Mouse (Mus musculus) C2C12 (cell line): ENCODE results near the gene Traip.

Experiments used
- CEBPB ChIP-seq: IDR thresholded peaks from one replicate; pipeline ENCODE4 v1.6.1; 2011; ENCODE audit warnings: low read depth, mild to moderate bottlenecking, control low read depth, moderate library complexity
- CTCF ChIP-seq: IDR thresholded peaks from one replicate; pipeline ENCODE4 v1.5.1; 2011; ENCODE audit not compliant: control insufficient read depth, insufficient read depth, insufficient read length
- MAX ChIP-seq: IDR thresholded peaks from one replicate; pipeline ENCODE4 v1.6.1; 2011; ENCODE audit warnings: mild to moderate bottlenecking, control low read depth
- MYOG ChIP-seq: IDR thresholded peaks from one replicate; pipeline ENCODE4 v1.6.1; 2011; ENCODE audit not compliant: control insufficient read depth, insufficient read length; ENCODE audit errors: extremely low read depth
- USF1 ChIP-seq: IDR thresholded peaks from one replicate; pipeline ENCODE4 v1.6.1; 2011; ENCODE audit warnings: low read depth, mild to moderate bottlenecking, control low read depth, moderate library complexity

DNA sequence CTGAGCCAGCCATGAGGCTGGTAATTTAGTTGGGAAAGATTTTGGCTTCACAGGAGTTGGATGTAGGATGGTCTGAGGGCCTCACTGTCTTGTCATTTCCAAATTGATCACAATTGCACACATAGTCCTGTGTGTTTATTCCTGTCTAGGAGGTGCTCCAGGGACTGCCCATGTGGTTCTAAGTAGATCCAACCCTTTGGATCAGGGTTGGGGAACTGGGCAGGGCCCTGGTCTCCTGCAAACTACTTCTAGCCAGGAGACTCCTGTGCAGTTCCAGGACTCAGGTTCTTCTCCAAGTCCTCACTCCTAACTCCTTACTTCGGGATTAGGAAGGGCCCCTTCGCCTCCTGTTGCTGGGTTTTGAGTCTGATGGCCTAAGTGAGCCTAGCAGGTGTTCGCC is 14.6 kb upstream of the Traip start, which contains the start of gene Camkv:
- TF ChIP-seq MYOG (no peak), CTCF (no peak), MAX (no peak), CEBPB (no peak), USF1 (no peak)
